ENCODE assay signal across 33 mouse cellular contexts in genomic region chr1:20787046-20787445, GRCm38 (mm10). TPM values are rescaled to one million over a fixed set of nuclear protein-coding genes. Genes with fewer than 3 reads are reported as not detected.
DNase-seq lines count a peak whose midpoint lies in the region; ATAC-seq lines count a peak whose summit lies in the region.
"Had no signal": no experiment of that assay in that cellular context is flagged by ENCODE, and none has a peak within 500 bp of the region (broad histone marks: within the 10 kb centered on the region; RNA-seq: fewer than 3 reads in every experiment).

No protein-coding gene starts in this region.

- no peak overlapping the region for H3K4me3 ChIP-seq in midbrain, embryonic 11.5 days (ENCODE audit: low read depth, low read length)
- H3K4me3 ChIP-seq in midbrain, embryonic 14.5 days (replicated peaks; ENCODE audit: low read depth, low read length), result no peak overlapping the region
- no peak overlapping the region for H3K4me3 ChIP-seq in forebrain, embryonic 14.5 days (ENCODE audit: low read depth, low read length)
- H3K4me3 ChIP-seq: forebrain, embryonic 10.5 days; forebrain, embryonic 13.5 days; gastrocnemius, adult 2 months; hindbrain, embryonic 12.5 days; hindbrain, embryonic 15.5 days; intestine, embryonic 15.5 days had no signal

- H3K27ac ChIP-seq in midbrain, embryonic 11.5 days (ENCODE audit: low read depth, low read length), result no peak overlapping the region
- no peak overlapping the region for H3K27ac ChIP-seq in midbrain, embryonic 14.5 days (replicated peaks; ENCODE audit: low read depth, low read length)
- no peak overlapping the region for H3K27ac ChIP-seq in forebrain, embryonic 14.5 days (ENCODE audit: low read depth, low read length)
- H3K27ac ChIP-seq: forebrain, embryonic 10.5 days; forebrain, embryonic 13.5 days; gastrocnemius, adult 2 months; hindbrain, embryonic 12.5 days; hindbrain, embryonic 15.5 days; intestine, embryonic 15.5 days had no signal

- no peak overlapping the region for H3K4me2 ChIP-seq in midbrain, embryonic 11.5 days
- H3K4me2 ChIP-seq in midbrain, embryonic 14.5 days (ENCODE audit: low read length), result no peak overlapping the region
- no peak overlapping the region for H3K4me2 ChIP-seq in forebrain, embryonic 14.5 days (ENCODE audit: low read length)
- H3K4me2 ChIP-seq: forebrain, embryonic 13.5 days; heart, embryonic 11.5 days; hindbrain, embryonic 12.5 days; hindbrain, embryonic 15.5 days; intestine, embryonic 15.5 days had no signal

- no peaks in the 10 kb centered on the region for H3K9me3 ChIP-seq in midbrain, embryonic 11.5 days (ENCODE audit: control insufficient read depth, low read length)
- no peaks in the 10 kb centered on the region for H3K9me3 ChIP-seq in midbrain, embryonic 14.5 days (ENCODE audit: control insufficient read depth, low read length)
- no peaks in the 10 kb centered on the region for H3K9me3 ChIP-seq in forebrain, embryonic 14.5 days (replicated peaks; ENCODE audit: control insufficient read depth, low read length)
- H3K9me3 ChIP-seq: forebrain, embryonic 10.5 days; forebrain, embryonic 13.5 days; G1E; hindbrain, embryonic 12.5 days; hindbrain, embryonic 15.5 days; intestine, embryonic 15.5 days had no signal

- no peak for ATAC-seq in midbrain, embryonic 11.5 days (ENCODE audit: low FRiP score)
- ATAC-seq in midbrain, embryonic 14.5 days (ENCODE audit: low FRiP score, low TSS enrichment), result no peak; the same call in 1 of the 2 replicates
- no peak for ATAC-seq in forebrain, embryonic 14.5 days
- ATAC-seq: activated CD4-positive, CD25-positive, alpha-beta regulatory T cell, adult 4 months; forebrain, embryonic 13.5 days; forebrain, postnatal 0 days; intestine, embryonic 15.5 days; Patski had no signal

- no peaks in the 10 kb centered on the region for H3K4me1 ChIP-seq in midbrain, embryonic 11.5 days (ENCODE audit: control insufficient read depth, insufficient read depth, low read length)
- no peaks in the 10 kb centered on the region for H3K4me1 ChIP-seq in midbrain, embryonic 14.5 days (ENCODE audit: control insufficient read depth, insufficient read depth, low read length)
- H3K4me1 ChIP-seq in forebrain, embryonic 14.5 days (ENCODE audit: control insufficient read depth, insufficient read depth, low read length), result no peaks in the 10 kb centered on the region
- H3K4me1 ChIP-seq: hindbrain, embryonic 12.5 days; hindbrain, embryonic 15.5 days; intestine, embryonic 15.5 days had no signal

- no peaks in the 10 kb centered on the region for H3K27me3 ChIP-seq in midbrain, embryonic 11.5 days (ENCODE audit: control insufficient read depth, insufficient read depth, low read length)
- no peaks in the 10 kb centered on the region for H3K27me3 ChIP-seq in midbrain, embryonic 14.5 days (ENCODE audit: control insufficient read depth, insufficient read depth, low read length)
- H3K27me3 ChIP-seq in forebrain, embryonic 14.5 days (replicated peaks; ENCODE audit: control insufficient read depth, insufficient read depth, low read length), result no peaks in the 10 kb centered on the region
- H3K27me3 ChIP-seq: forebrain, embryonic 13.5 days; hindbrain, embryonic 12.5 days; hindbrain, embryonic 15.5 days; intestine, embryonic 15.5 days; Patski had no signal

- no peak overlapping the region for H3K9ac ChIP-seq in midbrain, embryonic 11.5 days (ENCODE audit: low read length)
- H3K9ac ChIP-seq in midbrain, embryonic 14.5 days (replicated peaks; ENCODE audit: low read length), result no peak overlapping the region
- H3K9ac ChIP-seq in forebrain, embryonic 14.5 days (ENCODE audit: low read length), result no peak overlapping the region
- H3K9ac ChIP-seq: forebrain, embryonic 13.5 days; forebrain, postnatal 0 days; hindbrain, embryonic 12.5 days; hindbrain, embryonic 15.5 days; intestine, embryonic 15.5 days had no signal

- 56% methylated on average over 8 of the region's 8 CpGs for WGBS in midbrain, embryonic 11.5 days
- WGBS in midbrain, embryonic 14.5 days, result 62% methylated on average over 8 of the region's 8 CpGs
- WGBS in forebrain, embryonic 14.5 days, result 60% methylated on average over 8 of the region's 8 CpGs

- no peaks in the 10 kb centered on the region for H3K36me3 ChIP-seq in midbrain, embryonic 11.5 days (ENCODE audit: control insufficient read depth, insufficient read depth, low read length)
- H3K36me3 ChIP-seq in midbrain, embryonic 14.5 days (ENCODE audit: control insufficient read depth, insufficient read depth, low read length), result no peaks in the 10 kb centered on the region
- no peaks in the 10 kb centered on the region for H3K36me3 ChIP-seq in forebrain, embryonic 14.5 days (ENCODE audit: control insufficient read depth, insufficient read depth, low read length)
- H3K36me3 ChIP-seq: forebrain, embryonic 10.5 days; G1E; hindbrain, embryonic 12.5 days; hindbrain, embryonic 15.5 days; intestine, embryonic 15.5 days had no signal

- peak; percentile 48 for DNase-seq in heart, adult 11 months
- no peak for DNase-seq in heart, adult 18-20 months
- peak; percentile 39 for DNase-seq in midbrain, embryonic 11.5 days (ENCODE audit: low spot score, missing footprints)
- DNase-seq in midbrain, embryonic 14.5 days, result no peak
- peak; percentile 72 for DNase-seq in R1 (ENCODE audit: low read depth, low spot score)
- no peak for DNase-seq in adrenal gland, adult 18-20 months (ENCODE audit: low spot score in 2 of 2)
- DNase-seq in forebrain, embryonic 14.5 days (ENCODE audit: low spot score), result no peak
- DNase-seq: adrenal gland, postnatal 10 days; adrenal gland, postnatal 36 days; cerebellum, adult 18-20 months; cerebellum, adult 9-10 months; cerebellum, postnatal 14 days; forebrain, postnatal 0 days; gastrocnemius, adult 2 months; gastrocnemius, postnatal 25 days had no signal

RNA-seq across cellular contexts. Expression of gene Il17f, which starts 3.4 kb away (rescaled TPM):
- not detected for total RNA-seq in heart, adult 18-20 months (2021)
- 0.14 TPM in 1 of 2 replicates, not detected in the other for polyA plus RNA-seq in midbrain, embryonic 11.5 days (2014; fragmentation: Nextera tagmentation; extraction: Ambion mirVana)
- polyA plus RNA-seq in midbrain, embryonic 14.5 days (2014; fragmentation: Nextera tagmentation; extraction: Ambion mirVana), result not detected in 2 replicates
- not detected for total RNA-seq in adrenal gland, adult 18-20 months (2021)
- polyA plus RNA-seq in forebrain, embryonic 14.5 days (2014; fragmentation: Nextera tagmentation; extraction: Ambion mirVana), result not detected in 2 replicates
- total RNA-seq: adrenal gland, postnatal 10 days; adrenal gland, postnatal 36 days; forebrain, postnatal 0 days; gastrocnemius, adult 2 months; gastrocnemius, postnatal 25 days; heart, adult 8-10 months; heart, postnatal 25 days; hematopoietic stem cell, adult 5-6 weeks had no signal
- polyA plus RNA-seq: activated CD4-positive, CD25-positive, alpha-beta regulatory T cell, adult 4 months; embryonic facial prominence, embryonic 11.5 days; embryonic facial prominence, embryonic 14.5 days; forebrain, postnatal 0 days; frontal cortex, adult 2 months; G1E; gonadal fat pad, adult 2 months; heart, embryonic 11.5 days; heart, postnatal 0 days; hindbrain, embryonic 15.5 days; intestine, embryonic 15.5 days; Patski had no signal

RNA-seq across cellular contexts. Expression of gene Mcm3, which starts 33.1 kb away (rescaled TPM):
- 1 to 10 TPM; 5.5 to 6.3 TPM for total RNA-seq in heart, adult 18-20 months (2021)
- polyA plus RNA-seq in midbrain, embryonic 11.5 days (2014; fragmentation: Nextera tagmentation; extraction: Ambion mirVana), result 195 and 210 TPM in 2 replicates
- polyA plus RNA-seq in midbrain, embryonic 14.5 days (2014; fragmentation: Nextera tagmentation; extraction: Ambion mirVana), result 16.6 and 28.3 TPM in 2 replicates
- total RNA-seq in adrenal gland, adult 18-20 months (2021), result 10 to 100 TPM in 1 of 2 experiments, 1 to 10 TPM in 1; 9.0 to 10.1 TPM
- polyA plus RNA-seq in forebrain, embryonic 14.5 days (2014; fragmentation: Nextera tagmentation; extraction: Ambion mirVana), result 64.0 and 79.4 TPM in 2 replicates

RNA-seq across cellular contexts. Expression of gene Il17a, which starts 56.3 kb away (rescaled TPM):
- not detected for total RNA-seq in heart, adult 18-20 months (2021)
- not detected in 2 replicates for polyA plus RNA-seq in midbrain, embryonic 11.5 days (2014; fragmentation: Nextera tagmentation; extraction: Ambion mirVana)
- polyA plus RNA-seq in midbrain, embryonic 14.5 days (2014; fragmentation: Nextera tagmentation; extraction: Ambion mirVana), result not detected in 2 replicates
- not detected for total RNA-seq in adrenal gland, adult 18-20 months (2021)
- not detected in 2 replicates for polyA plus RNA-seq in forebrain, embryonic 14.5 days (2014; fragmentation: Nextera tagmentation; extraction: Ambion mirVana)
- total RNA-seq: adrenal gland, postnatal 10 days; adrenal gland, postnatal 36 days; forebrain, postnatal 0 days; G1E; gastrocnemius, adult 2 months; gastrocnemius, postnatal 25 days; heart, adult 8-10 months; heart, postnatal 25 days; hematopoietic stem cell, adult 5-6 weeks had no signal
- polyA plus RNA-seq: activated CD4-positive, CD25-positive, alpha-beta regulatory T cell, adult 4 months; embryonic facial prominence, embryonic 11.5 days; embryonic facial prominence, embryonic 14.5 days; forebrain, embryonic 10.5 days; forebrain, embryonic 13.5 days; forebrain, postnatal 0 days; frontal cortex, adult 2 months; G1E; gonadal fat pad, adult 2 months; heart, embryonic 11.5 days; heart, embryonic 14.5 days; heart, postnatal 0 days; hindbrain, embryonic 12.5 days; hindbrain, embryonic 15.5 days; intestine, embryonic 15.5 days; Patski had no signal

Comparison
In these comparisons a context has a peak if more than half of its experiments do, and no peak if none do; other contexts are left out.
1. DNase-seq: peak in heart, adult 11 months (single experiment), midbrain, embryonic 11.5 days (single experiment) and R1 (single experiment); none in heart, adult 18-20 months (0 of 2), midbrain, embryonic 14.5 days (single experiment), adrenal gland, adult 18-20 months (0 of 2) and forebrain, embryonic 14.5 days (single experiment).